Mouse (Mus musculus): Measurements from ENCODE around the gene Dmbx1.

Gene Dmbx1

GRCm38 (mm10) chr4:115885846-115886245, 53.9 kb downstream of the Dmbx1 start:
- DNase-seq = no peak

GRCm38 (mm10) chr4:115884022-115884421, 55.7 kb downstream of the Dmbx1 start, which contains the start of gene Kncn:
Gene Kncn (plus strand): TSS chr4:115884400.
- no peak for DNase-seq

GRCm38 (mm10) chr4:115882195-115882594, 57.5 kb downstream of the Dmbx1 start:
- DNase-seq = no peak

GRCm38 (mm10) chr4:115881183-115881582, 58.5 kb downstream of the Dmbx1 start:
- DNase-seq = peak; percentile 81

GRCm38 (mm10) chr4:115878828-115879227, 60.9 kb downstream of the Dmbx1 start:
- DNase-seq = no peak

- peak; percentile 80 for DNase-seq
Observed at GRCm38 (mm10) chr4:115878216-115878678, 61.5 kb downstream of the Dmbx1 start.

- DNase-seq = no peak
Observed at GRCm38 (mm10) chr4:115873231-115873630, 66.5 kb downstream of the Dmbx1 start.

GRCm38 (mm10) chr4:115869512-115870210, 70.1 kb downstream of the Dmbx1 start:
- DNase-seq = no peak

Measured in embryo, embryonic 11 days (tissue).